Mouse (Mus musculus) intestine, postnatal 0 days (tissue): ENCODE measurements around the gene Tmbim1. TPM values are rescaled to one million over a fixed set of nuclear protein-coding genes. Genes with fewer than 3 reads are reported as not detected.
A peak's percentile ranks its signal among the peaks of the same experiment; 100 is the strongest.

Experiments used
- ATAC-seq: fragments of 200-750 bp; cut with Nextera tagmentation; 2 replicates; pipeline ENCODE4 v1.8.0; 2017; ENCODE audit warnings: mild to moderate bottlenecking, moderate TSS enrichment, moderate library complexity
- H3K27ac ChIP-seq: fragments of 300-500 bp; sonication (generic); 2 replicates; pipeline ENCODE4 v1.5.1; 2014; ENCODE audit warnings: mild to moderate bottlenecking, low read depth, low read length, moderate library complexity
- H3K27me3 ChIP-seq: fragments of 300-500 bp; sonication (generic); replicated peaks from 2 replicates; pipeline ENCODE4 v1.6.1; 2014; ENCODE audit warnings: low read length, mixed read lengths; ENCODE audit not compliant: control insufficient read depth, insufficient read depth
- H3K36me3 ChIP-seq: fragments of 300-500 bp; sonication (generic); 2 replicates; pipeline ENCODE4 v1.6.1; 2014; ENCODE audit warnings: mild to moderate bottlenecking, moderate library complexity; ENCODE audit not compliant: control insufficient read depth, insufficient read depth
- H3K4me1 ChIP-seq: fragments of 300-500 bp; sonication (generic); replicated peaks from 2 replicates; pipeline ENCODE4 v1.6.1; 2014; ENCODE audit warnings: antibody characterized with exemption, low read length, mixed read lengths; ENCODE audit not compliant: control insufficient read depth, insufficient read depth
- H3K4me2 ChIP-seq: fragments of 300-500 bp; sonication (generic); replicated peaks from 2 replicates; pipeline ENCODE4 v1.6.1; 2014; ENCODE audit warnings: low read depth, mild to moderate bottlenecking, moderate library complexity
- H3K4me3 ChIP-seq: fragments of 300-500 bp; sonication (generic); 2 replicates; pipeline ENCODE4 v1.5.1; 2014; ENCODE audit warnings: low read depth, low read length
- H3K9ac ChIP-seq: fragments of 300-500 bp; sonication (generic); 2 replicates; pipeline ENCODE4 v1.6.1; 2014; ENCODE audit warnings: mild to moderate bottlenecking, low read depth, low read length
- H3K9me3 ChIP-seq: fragments of 300-500 bp; sonication (generic); 2 replicates; pipeline ENCODE4 v1.6.1; 2016; ENCODE audit warnings: mixed run types; ENCODE audit not compliant: control insufficient read depth
- CTCF ChIP-seq: sonication (generic); IDR thresholded peaks from 2 replicates; pipeline ENCODE4 v1.5.1; 2016; ENCODE audit warnings: low read depth, mild to moderate bottlenecking, control low read depth, antibody characterized with exemption, moderate library complexity
- WGBS: fragments of 180-500 bp; shearing (Covaris S2); extraction: QIAGEN DNeasy Blood & Tissue Kit; methylation state at CpG from one replicate; pipeline ENCODE4 v1.1.7; 2014; 5-methylcytosine and 5-hydroxymethylcytosine counted together
- polyA plus RNA-seq: library from polyadenylated mRNA; unstranded; fragments of >200 nt; fragmentation: Nextera tagmentation; extraction: Ambion mirVana; gene quantifications from 2 replicates; pipeline ENCODE4 v1.2.1, GENCODE M21; 2015

Gene Tmbim1
- polyA plus RNA-seq, 1 experiment from 2014 or later = 47.4 TPM

GRCm38 (mm10) chr1:74256782-74257181 is 48.6 kb downstream of the Tmbim1 start:
- H3K36me3 ChIP-seq = peaks cover 81% of the 10 kb centered on the region
- ATAC-seq = no peak
- peak; percentile 43 for TF ChIP-seq CTCF

GRCm38 (mm10) chr1:74255704-74256345 is 49.6 kb downstream of the Tmbim1 start:
- peak; percentile 72 for ATAC-seq
- 0 out of 2 replicates have a peak, but pooled peaks cover 5% of the 10 kb centered on the region for H3K4me1 ChIP-seq
- no peak for TF ChIP-seq CTCF
- H3K9ac ChIP-seq = no peak overlapping the region
- H3K36me3 ChIP-seq = peaks cover 81% of the 10 kb centered on the region
- H3K27me3 ChIP-seq = no peaks in the 10 kb centered on the region
- 0 out of 2 replicates have a peak overlapping the region, but pooled peaks have one; percentile 6 for H3K4me2 ChIP-seq
- peak overlapping the region; percentile 79 for H3K27ac ChIP-seq
- no peak overlapping the region for H3K4me3 ChIP-seq
- 54% methylated on average over 8 of the region's 8 CpGs for WGBS
- H3K9me3 ChIP-seq = no peaks in the 10 kb centered on the region

More at GRCm38 (mm10) chr1:74256782-74257181, 48.6 kb downstream of the Tmbim1 start:
- WGBS = 65% methylated on average over 4 of the region's 4 CpGs
- H3K4me2 ChIP-seq = no peak overlapping the region
- no peak overlapping the region for H3K4me3 ChIP-seq
- H3K27me3 ChIP-seq = no peaks in the 10 kb centered on the region
- H3K9ac ChIP-seq = no peak overlapping the region
- H3K4me1 ChIP-seq = 0 out of 2 replicates have a peak, but pooled peaks cover 5% of the 10 kb centered on the region
- H3K27ac ChIP-seq = peak overlapping the region; percentile 79
- H3K9me3 ChIP-seq = no peaks in the 10 kb centered on the region

DNA sequence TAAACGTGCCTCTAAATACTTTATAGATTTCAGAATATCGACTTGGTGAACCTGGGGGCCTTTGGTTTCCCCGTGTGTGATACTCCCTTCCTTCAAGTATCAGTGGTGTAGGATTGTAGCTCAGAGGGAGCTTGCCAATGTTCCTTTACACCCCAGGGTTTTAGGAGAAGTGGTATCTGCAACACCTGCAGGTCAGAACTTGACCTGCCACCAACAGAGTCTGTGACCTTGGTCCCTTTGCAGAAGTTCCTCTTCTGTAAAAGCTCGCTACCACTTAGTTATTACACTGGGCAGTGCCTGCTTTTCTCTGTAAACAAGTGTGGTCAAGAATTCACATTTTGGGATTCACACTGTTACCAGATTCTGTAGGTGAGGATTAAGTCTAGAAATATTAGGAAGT is 55.3 kb downstream of the Tmbim1 start:
- Histone ChIP-seq H3K4me1 (peaks cover 11% of the 10 kb centered on the region), H3K9ac (no peak overlapping the region), H3K36me3 (peaks cover 52% of the 10 kb centered on the region), H3K27ac (peak overlapping the region; percentile 11), H3K9me3 (no peaks in the 10 kb centered on the region), H3K27me3 (no peaks in the 10 kb centered on the region), H3K4me2 (peak overlapping the region; percentile 35; the same call in 1 of the 2 replicates), H3K4me3 (no peak overlapping the region)
- no peak for ATAC-seq
- 64% methylated on average over 4 of the region's 4 CpGs for WGBS
- no peak for TF ChIP-seq CTCF

DNA sequence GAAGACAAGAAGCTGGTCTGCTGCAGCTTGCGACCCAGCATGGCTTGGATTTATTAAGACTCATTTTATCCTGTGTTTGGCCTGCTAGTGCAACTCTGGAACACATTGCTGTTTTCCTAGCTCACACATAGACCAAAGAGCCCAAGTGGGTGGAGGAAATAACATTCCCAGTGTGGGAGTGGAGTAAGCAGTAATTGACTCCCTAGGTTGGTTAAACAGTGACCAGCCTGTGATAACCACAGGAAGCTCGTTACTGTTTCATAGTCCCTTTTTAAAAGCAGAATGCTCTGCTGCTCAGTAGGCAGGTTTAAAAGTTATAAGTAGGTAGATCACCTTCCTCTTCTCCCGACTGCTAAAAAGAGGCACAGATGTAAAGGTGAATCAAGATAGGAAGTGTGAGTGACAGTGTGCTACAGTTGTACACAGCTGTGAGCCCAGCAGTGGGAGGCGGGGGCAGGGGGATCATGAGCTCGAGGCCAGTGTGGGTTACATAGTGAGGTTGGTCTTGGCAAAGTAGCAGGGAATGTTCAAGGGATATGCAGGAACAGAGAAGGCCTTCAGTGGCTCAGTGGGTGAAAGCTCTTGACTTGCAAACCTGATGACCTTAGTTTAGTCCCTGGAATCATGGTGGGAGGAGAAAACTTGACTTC is 56.0 kb downstream of the Tmbim1 start:
- peak; percentile 85 for ATAC-seq
- no peak for TF ChIP-seq CTCF
- H3K4me2 ChIP-seq = peak overlapping the region; percentile 35
- 33% methylated on average over 5 of the region's 5 CpGs for whole genome bisulfite sequencing
- H3K27ac ChIP-seq = peak overlapping the region; percentile 90
- H3K27me3 ChIP-seq = no peaks in the 10 kb centered on the region
- peaks cover 47% of the 10 kb centered on the region for H3K36me3 ChIP-seq
- no peaks in the 10 kb centered on the region for H3K9me3 ChIP-seq
- no peak overlapping the region for H3K4me3 ChIP-seq
- H3K9ac ChIP-seq = no peak overlapping the region
- peaks cover 11% of the 10 kb centered on the region for H3K4me1 ChIP-seq

- H3K27me3 ChIP-seq = no peaks in the 10 kb centered on the region
- WGBS = 7% methylated on average over 1 of the region's 1 CpGs
- ATAC-seq = peak; percentile 70
- peaks cover 11% of the 10 kb centered on the region for H3K4me1 ChIP-seq
- H3K9ac ChIP-seq = no peak overlapping the region
- H3K27ac ChIP-seq = peak overlapping the region; percentile 90
- H3K4me2 ChIP-seq = peak overlapping the region; percentile 35
- TF ChIP-seq CTCF = no peak
- no peaks in the 10 kb centered on the region for H3K9me3 ChIP-seq
- H3K4me3 ChIP-seq = no peak overlapping the region
- peaks cover 42% of the 10 kb centered on the region for H3K36me3 ChIP-seq
Observed at GRCm38 (mm10) chr1:74248799-74249198, 56.6 kb downstream of the Tmbim1 start.

DNA sequence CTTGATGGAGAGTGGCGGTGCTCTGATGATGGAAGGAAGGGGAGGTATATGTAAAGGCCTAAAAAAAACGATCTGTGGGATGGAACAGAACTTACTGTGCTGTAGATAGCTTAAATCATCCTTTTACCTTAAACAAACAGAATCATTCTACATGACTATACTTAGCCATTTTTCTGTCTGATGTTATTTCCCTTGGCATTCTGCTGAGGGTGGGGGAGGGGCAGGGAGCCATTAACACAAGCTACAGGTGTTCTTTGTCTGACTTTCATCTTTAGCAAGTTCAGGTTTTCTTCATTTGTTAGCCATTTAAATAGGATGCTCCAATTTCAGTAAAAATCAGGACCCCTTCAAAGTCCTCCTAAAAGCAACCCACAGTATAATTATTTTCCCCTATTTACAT is 59.9 kb downstream of the Tmbim1 start:
- TF ChIP-seq CTCF = no peak
- H3K36me3 ChIP-seq = peaks cover 11% of the 10 kb centered on the region
- H3K9ac ChIP-seq = no peak overlapping the region
- H3K27ac ChIP-seq = no peak overlapping the region
- no peaks in the 10 kb centered on the region for H3K27me3 ChIP-seq
- no peak overlapping the region for H3K4me3 ChIP-seq
- ATAC-seq = no peak
- no peaks in the 10 kb centered on the region for H3K9me3 ChIP-seq
- 53% methylated on average over 2 of the region's 2 CpGs for WGBS
- H3K4me2 ChIP-seq = no peak overlapping the region
- peaks cover 14% of the 10 kb centered on the region for H3K4me1 ChIP-seq
